Mouse (Mus musculus) testis, adult 2 months (tissue): ENCODE data around the gene Sema3g.

Experiments
- CTCF ChIP-seq: fragments of 200-500 bp; IDR thresholded peaks from 2 replicates; pipeline ENCODE4 v1.5.1; 2012; ENCODE audit warnings: low read depth, mild to moderate bottlenecking, inconsistent platforms, low read length, moderate library complexity; ENCODE audit not compliant: control insufficient read depth, insufficient read depth, insufficient replicate concordance
- POLR2A ChIP-seq: fragments of 200-500 bp; IDR thresholded peaks from 2 replicates; pipeline ENCODE4 v1.6.1; 2012; ENCODE audit warnings: low read depth, mild to moderate bottlenecking, inconsistent platforms, low read length, moderate library complexity; ENCODE audit not compliant: control insufficient read depth

DNA sequence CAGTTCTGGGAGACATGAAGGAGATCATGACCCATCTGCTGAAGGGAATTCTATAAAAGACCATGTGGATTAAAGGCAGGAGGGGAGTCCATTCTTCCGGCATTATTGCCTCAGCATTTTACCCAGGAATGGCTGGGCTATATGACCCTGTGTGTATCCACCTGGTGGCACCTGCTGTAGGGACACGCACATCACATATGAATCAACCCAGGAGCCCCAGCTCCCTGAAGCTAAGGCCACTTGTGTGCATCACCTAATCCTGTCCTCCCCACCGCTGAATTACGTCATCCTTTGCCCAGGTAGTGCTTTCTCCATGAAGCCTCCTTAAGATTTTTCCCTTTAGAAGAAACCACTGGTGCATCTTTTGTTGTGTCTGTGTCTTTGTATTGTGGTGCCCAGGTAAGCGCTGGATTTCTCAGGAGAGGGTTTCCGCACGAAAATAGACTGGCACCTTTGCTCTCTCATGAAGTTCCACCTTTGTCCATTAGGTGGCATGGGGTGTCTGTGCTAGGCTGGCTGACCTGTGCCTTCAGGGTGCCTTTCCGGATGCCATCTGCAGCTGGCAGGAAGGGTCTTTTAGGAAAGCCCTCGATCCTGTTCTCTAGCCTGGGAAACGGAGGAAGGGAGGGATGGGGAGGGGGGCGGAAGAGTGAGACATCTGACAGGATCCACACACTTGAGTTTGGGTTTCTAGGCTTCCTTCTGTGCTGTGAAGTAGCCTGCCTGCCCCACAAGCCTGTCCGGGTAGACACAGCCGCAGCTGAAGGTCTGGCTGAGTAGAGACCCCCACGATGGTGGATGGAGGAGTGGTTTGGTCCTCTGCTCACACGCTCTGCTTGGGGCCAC is 2.3 kb upstream of the Sema3g start:
- TF ChIP-seq CTCF: peak; percentile 75; the same call in 1 of the 2 replicates
- no peak for TF ChIP-seq POLR2A
